Mouse (Mus musculus): ENCODE results near the gene Cacna1e. TPM values are rescaled to one million over a fixed set of nuclear protein-coding genes. Genes with fewer than 3 reads are reported as not detected.

Cacna1e gene
- polyA plus RNA-seq, 1 experiment from 2014 or later = 17.8 TPM

GRCm38 (mm10) chr1:154461521-154461920 lies 422.8 kb downstream of the Cacna1e start:
- ATAC-seq (ENCODE audit: low FRiP score) (no peak), DNase-seq (ENCODE audit: low spot score) (no peak)
- WGBS = 84% methylated on average over 5 of the region's 5 CpGs

GRCm38 (mm10) chr1:154460067-154460466 lies 424.2 kb downstream of the Cacna1e start:
- H3K9me3 ChIP-seq (ENCODE audit: control insufficient read depth, low read length) = no peaks in the 10 kb centered on the region
- H3K4me2 ChIP-seq (replicated peaks) = no peak overlapping the region
- H3K27me3 ChIP-seq (ENCODE audit: control insufficient read depth, insufficient read depth, low read length) = no peaks in the 10 kb centered on the region
- WGBS = 85% methylated on average over 7 of the region's 7 CpGs
- no peak overlapping the region for H3K4me3 ChIP-seq (replicated peaks; ENCODE audit: low read length)
- H3K4me1 ChIP-seq (replicated peaks; ENCODE audit: control insufficient read depth, insufficient read depth, low read length) = no peaks in the 10 kb centered on the region
- H3K9ac ChIP-seq = no peak overlapping the region
- ATAC-seq (ENCODE audit: low FRiP score) (no peak), DNase-seq (ENCODE audit: low spot score) (no peak)
- H3K27ac ChIP-seq = no peak overlapping the region
- no peaks in the 10 kb centered on the region for H3K36me3 ChIP-seq (replicated peaks; ENCODE audit: control insufficient read depth, insufficient read depth)

More at GRCm38 (mm10) chr1:154461521-154461920, 422.8 kb downstream of the Cacna1e start:
- Histone ChIP-seq H3K4me3 (replicated peaks; ENCODE audit: low read length) (no peak overlapping the region), H3K9me3 (ENCODE audit: control insufficient read depth, low read length) (no peaks in the 10 kb centered on the region), H3K4me1 (replicated peaks; ENCODE audit: control insufficient read depth, insufficient read depth, low read length) (no peaks in the 10 kb centered on the region), H3K27me3 (ENCODE audit: control insufficient read depth, insufficient read depth, low read length) (no peaks in the 10 kb centered on the region), H3K36me3 (replicated peaks; ENCODE audit: control insufficient read depth, insufficient read depth) (no peaks in the 10 kb centered on the region), H3K9ac (no peak overlapping the region), H3K27ac (no peak overlapping the region), H3K4me2 (replicated peaks) (no peak overlapping the region)

DNA sequence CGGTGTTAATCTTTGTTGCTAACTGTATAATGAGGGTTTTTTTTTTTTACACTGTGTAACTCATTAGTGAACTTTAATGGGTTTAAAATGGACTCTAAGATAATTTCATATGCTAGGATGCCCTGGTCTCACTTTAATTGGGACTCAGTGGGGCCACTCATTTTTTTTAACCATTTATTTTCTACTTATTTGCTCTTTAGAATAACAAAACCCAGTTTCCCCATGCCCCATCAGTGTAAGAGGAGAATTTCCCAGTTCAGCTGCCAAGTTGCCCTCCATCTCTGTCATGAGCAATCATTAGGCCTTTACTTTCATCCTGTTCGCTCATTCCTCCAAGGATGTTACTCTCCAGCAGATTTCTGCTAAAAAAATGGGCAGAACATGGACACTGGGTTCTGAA lies 425.7 kb downstream of the Cacna1e start:
- DNase-seq (ENCODE audit: low spot score) = no peak
- H3K4me2 ChIP-seq (replicated peaks) = no peak overlapping the region

GRCm38 (mm10) chr1:154450799-154451198 lies 433.5 kb downstream of the Cacna1e start:
- 88% methylated on average over 3 of the region's 3 CpGs for WGBS
- H3K36me3 ChIP-seq (replicated peaks; ENCODE audit: control insufficient read depth, insufficient read depth) = no peaks in the 10 kb centered on the region
- DNase-seq (ENCODE audit: low spot score) = no peak

More for the DNA sequence above, 425.7 kb downstream of the Cacna1e start:
- H3K4me1 ChIP-seq (replicated peaks; ENCODE audit: control insufficient read depth, insufficient read depth, low read length) = no peaks in the 10 kb centered on the region
- 80% methylated on average over 2 of the region's 2 CpGs for WGBS
- H3K9me3 ChIP-seq (ENCODE audit: control insufficient read depth, low read length) = no peaks in the 10 kb centered on the region
- no peak overlapping the region for H3K4me3 ChIP-seq (replicated peaks; ENCODE audit: low read length)
- no peaks in the 10 kb centered on the region for H3K27me3 ChIP-seq (ENCODE audit: control insufficient read depth, insufficient read depth, low read length)
- H3K36me3 ChIP-seq (replicated peaks; ENCODE audit: control insufficient read depth, insufficient read depth) = no peaks in the 10 kb centered on the region
- no peak overlapping the region for H3K9ac ChIP-seq
- H3K27ac ChIP-seq = no peak overlapping the region
- no peak for ATAC-seq (ENCODE audit: low FRiP score)

GRCm38 (mm10) chr1:154446456-154446855 lies 437.8 kb downstream of the Cacna1e start:
- H3K4me2 ChIP-seq (replicated peaks) = no peak overlapping the region
- H3K36me3 ChIP-seq (replicated peaks; ENCODE audit: control insufficient read depth, insufficient read depth) = peaks cover 26% of the 10 kb centered on the region
- no peak overlapping the region for H3K9ac ChIP-seq
- H3K27me3 ChIP-seq (ENCODE audit: control insufficient read depth, insufficient read depth, low read length) = no peaks in the 10 kb centered on the region
- no peaks in the 10 kb centered on the region for H3K4me1 ChIP-seq (replicated peaks; ENCODE audit: control insufficient read depth, insufficient read depth, low read length)
- WGBS = 39% methylated on average over 3 of the region's 3 CpGs
- no peaks in the 10 kb centered on the region for H3K9me3 ChIP-seq (ENCODE audit: control insufficient read depth, low read length)
- H3K27ac ChIP-seq = no peak overlapping the region
- no peak overlapping the region for H3K4me3 ChIP-seq (replicated peaks; ENCODE audit: low read length)
- DNase-seq (ENCODE audit: low spot score) (no peak), ATAC-seq (ENCODE audit: low FRiP score) (no peak)

More at GRCm38 (mm10) chr1:154450799-154451198, 433.5 kb downstream of the Cacna1e start:
- Histone ChIP-seq H3K27ac (no peak overlapping the region), H3K27me3 (ENCODE audit: control insufficient read depth, insufficient read depth, low read length) (no peaks in the 10 kb centered on the region), H3K9ac (no peak overlapping the region), H3K9me3 (ENCODE audit: control insufficient read depth, low read length) (no peaks in the 10 kb centered on the region), H3K4me1 (replicated peaks; ENCODE audit: control insufficient read depth, insufficient read depth, low read length) (no peaks in the 10 kb centered on the region), H3K4me3 (replicated peaks; ENCODE audit: low read length) (no peak overlapping the region), H3K4me2 (replicated peaks) (no peak overlapping the region)
- ATAC-seq (ENCODE audit: low FRiP score) = no peak

- no peak for ATAC-seq (ENCODE audit: low FRiP score)
- WGBS = 94% methylated on average over 1 of the region's 1 CpGs
- H3K4me1 ChIP-seq (replicated peaks; ENCODE audit: control insufficient read depth, insufficient read depth, low read length) = no peaks in the 10 kb centered on the region
Observed at GRCm38 (mm10) chr1:154433520-154433919, 450.8 kb downstream of the Cacna1e start.

DNA sequence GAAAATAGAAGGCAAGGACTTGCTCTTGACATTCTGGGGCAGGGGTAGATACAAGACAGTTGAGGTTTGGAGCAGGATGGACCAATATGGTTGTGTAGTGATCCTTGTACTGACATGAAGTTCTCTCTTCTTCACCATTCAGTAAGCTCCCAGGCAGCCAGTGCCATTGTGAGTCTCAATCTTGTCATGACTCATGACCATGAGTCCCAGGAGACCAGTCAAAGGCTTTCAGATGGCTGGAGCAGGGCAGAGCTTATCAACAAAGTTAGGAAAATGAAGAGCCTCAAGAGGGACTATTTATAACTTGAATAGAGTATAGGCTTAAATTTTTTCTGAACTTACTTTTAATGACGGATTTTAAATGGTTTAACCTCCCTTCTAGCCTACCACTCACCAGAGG lies 451.2 kb downstream of the Cacna1e start:
- Histone ChIP-seq H3K27me3 (ENCODE audit: control insufficient read depth, insufficient read depth, low read length) (no peaks in the 10 kb centered on the region), H3K27ac (no peak overlapping the region), H3K4me3 (replicated peaks; ENCODE audit: low read length) (no peak overlapping the region), H3K36me3 (replicated peaks; ENCODE audit: control insufficient read depth, insufficient read depth) (peaks cover 23% of the 10 kb centered on the region), H3K9ac (no peak overlapping the region), H3K4me1 (replicated peaks; ENCODE audit: control insufficient read depth, insufficient read depth, low read length) (no peaks in the 10 kb centered on the region), H3K9me3 (ENCODE audit: control insufficient read depth, low read length) (no peaks in the 10 kb centered on the region), H3K4me2 (replicated peaks) (no peak overlapping the region)
- 86% methylated on average over 1 of the region's 1 CpGs for WGBS
- ATAC-seq (ENCODE audit: low FRiP score) = no peak
- DNase-seq (ENCODE audit: low spot score) = no peak

More at GRCm38 (mm10) chr1:154433520-154433919, 450.8 kb downstream of the Cacna1e start:
- Histone ChIP-seq H3K4me2 (replicated peaks) (no peak overlapping the region), H3K36me3 (replicated peaks; ENCODE audit: control insufficient read depth, insufficient read depth) (peaks cover 23% of the 10 kb centered on the region), H3K9ac (no peak overlapping the region), H3K4me3 (replicated peaks; ENCODE audit: low read length) (no peak overlapping the region), H3K9me3 (ENCODE audit: control insufficient read depth, low read length) (no peaks in the 10 kb centered on the region), H3K27me3 (ENCODE audit: control insufficient read depth, insufficient read depth, low read length) (no peaks in the 10 kb centered on the region), H3K27ac (no peak overlapping the region)
- DNase-seq (ENCODE audit: low spot score) = no peak

DNA sequence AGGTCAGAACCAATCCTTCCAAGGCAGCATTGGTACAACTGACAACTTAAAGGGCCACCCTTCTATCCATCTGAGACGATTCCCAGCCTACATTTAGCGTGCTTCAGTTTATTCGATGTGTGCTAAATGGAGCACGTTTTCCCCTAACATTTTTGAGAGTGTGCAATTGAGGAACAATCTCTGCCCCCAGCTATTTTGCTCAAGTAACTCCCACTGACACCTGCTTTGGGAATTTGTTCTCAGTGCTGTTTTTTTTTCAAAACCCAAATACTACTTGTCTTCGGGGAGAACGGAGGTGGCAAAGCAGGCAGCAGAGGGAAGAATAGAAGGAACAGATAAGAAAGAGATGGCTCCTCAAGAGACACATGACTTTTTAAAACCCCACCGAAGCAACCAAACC lies 456.0 kb downstream of the Cacna1e start:
- no peak overlapping the region for H3K9ac ChIP-seq
- H3K27ac ChIP-seq = no peak overlapping the region
- no peak overlapping the region for H3K4me2 ChIP-seq (replicated peaks)
- no peaks in the 10 kb centered on the region for H3K27me3 ChIP-seq (ENCODE audit: control insufficient read depth, insufficient read depth, low read length)
- H3K9me3 ChIP-seq (ENCODE audit: control insufficient read depth, low read length) = no peaks in the 10 kb centered on the region
- WGBS = 87% methylated on average over 7 of the region's 7 CpGs
- ATAC-seq (ENCODE audit: low FRiP score) (no peak), DNase-seq (ENCODE audit: low spot score) (no peak)
- peaks cover 8% of the 10 kb centered on the region; the same call in 1 of the 2 replicates for H3K36me3 ChIP-seq (replicated peaks; ENCODE audit: control insufficient read depth, insufficient read depth)
- H3K4me3 ChIP-seq (replicated peaks; ENCODE audit: low read length) = no peak overlapping the region
- no peaks in the 10 kb centered on the region for H3K4me1 ChIP-seq (replicated peaks; ENCODE audit: control insufficient read depth, insufficient read depth, low read length)

GRCm38 (mm10) chr1:154418278-154418677 lies 466.0 kb downstream of the Cacna1e start:
- Histone ChIP-seq H3K4me3 (replicated peaks; ENCODE audit: low read length) (no peak overlapping the region), H3K27ac (no peak overlapping the region), H3K4me2 (replicated peaks) (no peak overlapping the region), H3K9me3 (ENCODE audit: control insufficient read depth, low read length) (no peaks in the 10 kb centered on the region), H3K9ac (no peak overlapping the region), H3K4me1 (replicated peaks; ENCODE audit: control insufficient read depth, insufficient read depth, low read length) (no peaks in the 10 kb centered on the region), H3K36me3 (replicated peaks; ENCODE audit: control insufficient read depth, insufficient read depth) (0 out of 2 replicates have a peak, but pooled peaks cover 7% of the 10 kb centered on the region), H3K27me3 (ENCODE audit: control insufficient read depth, insufficient read depth, low read length) (no peaks in the 10 kb centered on the region)
- ATAC-seq (ENCODE audit: low FRiP score) (no peak), DNase-seq (ENCODE audit: low spot score) (no peak)
- 60% methylated on average over 5 of the region's 5 CpGs for WGBS

All from hindbrain, embryonic 14.5 days (tissue).